Mouse (Mus musculus) granulocyte monocyte progenitor cell, adult 5-6 weeks (primary cell): ENCODE data around the gene Asb8. TPM values are rescaled to one million over a fixed set of nuclear protein-coding genes. Genes with fewer than 3 reads are reported as not detected.
A peak's percentile ranks its signal among the peaks of the same experiment; 100 is the strongest.

ENCODE experiments used
- ATAC-seq: replicated peaks from 2 replicates; pipeline ENCODE4 v1.8.0; 2016; ENCODE audit warnings: mild to moderate bottlenecking, moderate TSS enrichment, inconsistent platforms; ENCODE audit not compliant: poor library complexity, severe bottlenecking
- total RNA-seq, 2 experiments: library from RNA; stranded (forward) in 1 of 2; stranded (reverse) in 1 of 2; fragments of 200-712, 200-1000 nt in 1 of 2; fragments of >200 nt in 1 of 2; fragmentation: Nextera tagmentation in 1 of 2; gene quantifications; 2 replicates each; pipeline ENCODE4 v1.2.3; 2014 to 2017

The Asb8 gene
- total RNA-seq, 2 experiments from 2014 or later = 22.8 to 27.8 TPM

- no peak for ATAC-seq
These were observed 44.6 kb downstream of the Asb8 start for GRCm38 (mm10) chr15:98120831-98121230.

GRCm38 (mm10) chr15:98119363-98119762, 46.1 kb downstream of the Asb8 start:
- no peak for ATAC-seq

- no peak for ATAC-seq
These were observed 49.1 kb downstream of the Asb8 start for GRCm38 (mm10) chr15:98116287-98116686.

GRCm38 (mm10) chr15:98115779-98116163, 49.7 kb downstream of the Asb8 start:
- ATAC-seq = no peak

- ATAC-seq = no peak
These were observed 50.3 kb downstream of the Asb8 start for GRCm38 (mm10) chr15:98114852-98115778.

GRCm38 (mm10) chr15:98114098-98114851, 51.1 kb downstream of the Asb8 start:
- no peak for ATAC-seq

- ATAC-seq = no peak
These were observed 53.6 kb downstream of the Asb8 start for GRCm38 (mm10) chr15:98111791-98112190.

- ATAC-seq = peak; percentile 97
These were observed 56.9 kb downstream of the Asb8 start for GRCm38 (mm10) chr15:98108297-98109152.

GRCm38 (mm10) chr15:98107703-98108296, 57.6 kb downstream of the Asb8 start:
- ATAC-seq = no peak

GRCm38 (mm10) chr15:98107230-98107629, 58.2 kb downstream of the Asb8 start:
- no peak for ATAC-seq

GRCm38 (mm10) chr15:98106506-98106905, 58.9 kb downstream of the Asb8 start:
- no peak for ATAC-seq

- ATAC-seq = no peak
These were observed 63.0 kb downstream of the Asb8 start for GRCm38 (mm10) chr15:98102401-98102800.

- ATAC-seq = no peak
These were observed 66.9 kb downstream of the Asb8 start for GRCm38 (mm10) chr15:98098519-98098918.

GRCm38 (mm10) chr15:98096957-98097356, 68.5 kb downstream of the Asb8 start:
- ATAC-seq = no peak

- ATAC-seq = no peak
These were observed 70.5 kb downstream of the Asb8 start for GRCm38 (mm10) chr15:98094905-98095304.

GRCm38 (mm10) chr15:98093121-98094011, 72.1 kb downstream of the Asb8 start, which contains the start of gene Senp1:
Senp1 (minus strand) TSS chr15:98093744.
- ATAC-seq = peak; percentile 85

GRCm38 (mm10) chr15:98092372-98093120, 72.9 kb downstream of the Asb8 start, which contains the start of gene Pfkm:
Pfkm (plus strand) TSS chr15:98092589.
- peak; percentile 3 for ATAC-seq

- ATAC-seq = no peak
These were observed 73.6 kb downstream of the Asb8 start for GRCm38 (mm10) chr15:98091841-98092240.
